Mouse (Mus musculus): Measurements from ENCODE around the gene 1700037C18Rik.

The 1700037C18Rik gene

GRCm38 (mm10) chr16:3908537-3909111 lies at the start of gene 1700037C18Rik, which contains the start of gene Cluap1:
Gene 1700037C18Rik, minus strand, starts transcription at chr16:3908689.
Gene Cluap1, plus strand, starts transcription at chr16:3908801.
- DNase-seq (ENCODE audit: low spot score in 2 of 2), result peak; percentile 95 to 97

- no peak for DNase-seq (ENCODE audit: low spot score in 2 of 2)
Observed at GRCm38 (mm10) chr16:3956369-3956768, 47.9 kb upstream of the 1700037C18Rik start.

- no peak for DNase-seq (ENCODE audit: low spot score in 2 of 2)
Observed at GRCm38 (mm10) chr16:3951141-3951540, 42.7 kb upstream of the 1700037C18Rik start.

GRCm38 (mm10) chr16:3934701-3935100 lies 26.2 kb upstream of the 1700037C18Rik start:
- DNase-seq (ENCODE audit: low spot score in 2 of 2), result no peak

GRCm38 (mm10) chr16:3934091-3934490 lies 25.6 kb upstream of the 1700037C18Rik start:
- DNase-seq (ENCODE audit: low spot score in 2 of 2), result no peak

- DNase-seq (ENCODE audit: low spot score in 2 of 2), result no peak
Observed at GRCm38 (mm10) chr16:3933536-3933935, 25.0 kb upstream of the 1700037C18Rik start.

GRCm38 (mm10) chr16:3929151-3929550 lies 20.7 kb upstream of the 1700037C18Rik start:
- no peak for DNase-seq (ENCODE audit: low spot score in 2 of 2)

- DNase-seq (ENCODE audit: low spot score in 2 of 2), result no peak
Observed at GRCm38 (mm10) chr16:3928582-3928981, 20.1 kb upstream of the 1700037C18Rik start.

GRCm38 (mm10) chr16:3923966-3924365 lies 15.5 kb upstream of the 1700037C18Rik start:
- DNase-seq (ENCODE audit: low spot score in 2 of 2), result no peak

GRCm38 (mm10) chr16:3923515-3923914 lies 15.0 kb upstream of the 1700037C18Rik start:
- no peak for DNase-seq (ENCODE audit: low spot score in 2 of 2)

GRCm38 (mm10) chr16:3920756-3921155 lies 12.3 kb upstream of the 1700037C18Rik start:
- no peak for DNase-seq (ENCODE audit: low spot score in 2 of 2)

- no peak for DNase-seq (ENCODE audit: low spot score in 2 of 2)
Observed at GRCm38 (mm10) chr16:3909118-3909517, 629 bp upstream of the 1700037C18Rik start.

- no peak for DNase-seq (ENCODE audit: low spot score in 2 of 2)
Observed at GRCm38 (mm10) chr16:3907471-3907870, 1.0 kb downstream of the 1700037C18Rik start.

GRCm38 (mm10) chr16:3896553-3896952 lies 11.9 kb downstream of the 1700037C18Rik start:
- no peak for DNase-seq (ENCODE audit: low spot score in 2 of 2)

GRCm38 (mm10) chr16:3896046-3896445 lies 12.4 kb downstream of the 1700037C18Rik start:
- no peak for DNase-seq (ENCODE audit: low spot score in 2 of 2)

- no peak for DNase-seq (ENCODE audit: low spot score in 2 of 2)
Observed at GRCm38 (mm10) chr16:3895173-3895792, 13.2 kb downstream of the 1700037C18Rik start.

- DNase-seq (ENCODE audit: low spot score in 2 of 2), result no peak
Observed at GRCm38 (mm10) chr16:3893739-3894138, 14.8 kb downstream of the 1700037C18Rik start.

GRCm38 (mm10) chr16:3891621-3892295 lies 16.7 kb downstream of the 1700037C18Rik start:
- peak in 1 of 2 experiments; percentile 29 for DNase-seq (ENCODE audit: low spot score in 2 of 2)

GRCm38 (mm10) chr16:3885065-3885670 lies 23.3 kb downstream of the 1700037C18Rik start:
- peak in 1 of 2 experiments; percentile 25 for DNase-seq (ENCODE audit: low spot score in 2 of 2)

GRCm38 (mm10) chr16:3884201-3885064 lies 24.1 kb downstream of the 1700037C18Rik start, which contains the start of the genes Zfp597 and Gm20695:
Gene Zfp597, minus strand, starts transcription at chr16:3884561.
Gene Gm20695, plus strand, starts transcription at chr16:3884648.
- DNase-seq (ENCODE audit: low spot score in 2 of 2), result peak; percentile 92 to 94

- DNase-seq (ENCODE audit: low spot score in 2 of 2), result no peak
Observed at GRCm38 (mm10) chr16:3876346-3876745, 32.1 kb downstream of the 1700037C18Rik start.

Data from right cerebral cortex, adult 2 months (tissue).